Mouse (Mus musculus) stomach, embryonic 14.5 days (tissue): Measurements from ENCODE around the gene Scfd2. TPM values are rescaled to one million over a fixed set of nuclear protein-coding genes. Genes with fewer than 3 reads are reported as not detected.

Source experiments
- ATAC-seq: fragments of 200-750 bp; cut with Nextera tagmentation; 2 replicates; pipeline ENCODE4 v1.8.0; 2017; ENCODE audit warnings: low read depth, moderate TSS enrichment; ENCODE audit not compliant: insufficient number of reproducible peaks, insufficient read depth, low FRiP score
- H3K27ac ChIP-seq: fragments of 300-500 bp; sonication (generic); 2 replicates; pipeline ENCODE4 v1.5.1; 2014; ENCODE audit warnings: mild to moderate bottlenecking, low read length, moderate library complexity, mixed read lengths
- H3K27me3 ChIP-seq: fragments of 300-500 bp; sonication (generic); 2 replicates; pipeline ENCODE4 v1.6.1; 2014; ENCODE audit warnings: low read length, control low read depth, mixed read lengths; ENCODE audit not compliant: control insufficient read depth, insufficient read depth
- H3K36me3 ChIP-seq: fragments of 300-500 bp; sonication (generic); 2 replicates; pipeline ENCODE4 v1.6.1; 2014; ENCODE audit warnings: mild to moderate bottlenecking, control low read depth, low read length, moderate library complexity, mixed read lengths; ENCODE audit not compliant: control insufficient read depth, insufficient read depth
- H3K4me1 ChIP-seq: fragments of 300-500 bp; sonication (generic); 2 replicates; pipeline ENCODE4 v1.6.1; 2014; ENCODE audit warnings: low read length, control low read depth, mixed read lengths; ENCODE audit not compliant: control insufficient read depth, insufficient read depth
- H3K4me2 ChIP-seq: fragments of 300-500 bp; sonication (generic); replicated peaks from 2 replicates; pipeline ENCODE4 v1.6.1; 2014; ENCODE audit warnings: low read depth, low read length, control low read depth
- H3K4me3 ChIP-seq: fragments of 300-500 bp; sonication (generic); 2 replicates; pipeline ENCODE4 v1.5.1; 2014; ENCODE audit warnings: low read depth, low read length, control low read depth
- H3K9ac ChIP-seq: fragments of 300-500 bp; sonication (generic); replicated peaks from 2 replicates; pipeline ENCODE4 v1.6.1; 2014; ENCODE audit warnings: low read depth, mild to moderate bottlenecking, control low read depth, low read length, moderate library complexity, mixed read lengths
- H3K9me3 ChIP-seq: fragments of 300-500 bp; sonication (generic); 2 replicates; pipeline ENCODE4 v1.6.1; 2016; ENCODE audit warnings: low read depth, low read length, control low read depth; ENCODE audit not compliant: control insufficient read depth
- WGBS: fragments of 180-500 bp; shearing (Covaris S2); extraction: QIAGEN DNeasy Blood & Tissue Kit; methylation state at CpG from one replicate; pipeline ENCODE4 v1.1.7; 2014; 5-methylcytosine and 5-hydroxymethylcytosine counted together
- polyA plus RNA-seq: library from polyadenylated mRNA; unstranded; fragments of >200 nt; fragmentation: Nextera tagmentation; extraction: Ambion mirVana; gene quantifications from 2 replicates; pipeline ENCODE4 v1.2.1, GENCODE M21; 2014

Scfd2 gene
- polyA plus RNA-seq, 1 experiment from 2014 or later, result 15.0 TPM

- peak within 1 kb of the TSS; percentile 66 for H3K4me3 ChIP-seq
- H3K27me3 ChIP-seq, result no peaks in the 10 kb centered on the region
- H3K36me3 ChIP-seq, result peaks cover 25% of the 10 kb centered on the region
- H3K27ac ChIP-seq, result peak within 1 kb of the TSS; percentile 6; the same call in 1 of the 2 replicates
- H3K4me1 ChIP-seq, result peaks cover 34% of the 10 kb centered on the region
- H3K4me2 ChIP-seq, result peak within 1 kb of the TSS; percentile 93
- H3K9ac ChIP-seq, result peak within 1 kb of the TSS; percentile 83
- WGBS, result under 1% methylated on average over 69 of the region's 82 CpGs
- no peaks in the 10 kb centered on the region for H3K9me3 ChIP-seq
- ATAC-seq, result peak; percentile 94
Measured at GRCm38 (mm10) chr5:74194841-74195613, 336.5 kb downstream of the Scfd2 start, which contains the start of gene Rasl11b. Gene Rasl11b, plus strand, starts transcription at chr5:74195286.

- H3K27ac ChIP-seq, result no peak overlapping the region
- WGBS, result 28% methylated on average over 16 of the region's 16 CpGs
- ATAC-seq, result no peak
Measured at GRCm38 (mm10) chr5:74194027-74194840, 337.3 kb downstream of the Scfd2 start.

GRCm38 (mm10) chr5:74193626-74194025, 337.9 kb downstream of the Scfd2 start:
- Histone ChIP-seq H3K36me3 (peaks cover 12% of the 10 kb centered on the region), H3K27me3 (no peaks in the 10 kb centered on the region), H3K27ac (no peak overlapping the region), H3K4me3 (no peak overlapping the region), H3K4me1 (peaks cover 31% of the 10 kb centered on the region), H3K9me3 (no peaks in the 10 kb centered on the region), H3K4me2 (no peak overlapping the region), H3K9ac (no peak overlapping the region)
- 46% methylated on average over 7 of the region's 7 CpGs for WGBS
- ATAC-seq, result no peak

More at GRCm38 (mm10) chr5:74194027-74194840, 337.3 kb downstream of the Scfd2 start:
- H3K4me2 ChIP-seq, result peak overlapping the region; percentile 93
- H3K4me1 ChIP-seq, result peaks cover 34% of the 10 kb centered on the region
- H3K4me3 ChIP-seq, result peak overlapping the region; percentile 66
- no peaks in the 10 kb centered on the region for H3K27me3 ChIP-seq
- peak overlapping the region; percentile 83 for H3K9ac ChIP-seq
- H3K9me3 ChIP-seq, result no peaks in the 10 kb centered on the region
- peaks cover 18% of the 10 kb centered on the region for H3K36me3 ChIP-seq

- Histone ChIP-seq H3K9ac (no peak overlapping the region), H3K4me1 (peaks cover 25% of the 10 kb centered on the region), H3K27me3 (no peaks in the 10 kb centered on the region), H3K4me3 (no peak overlapping the region), H3K36me3 (peaks cover 6% of the 10 kb centered on the region; the same call in 1 of the 2 replicates), H3K9me3 (no peaks in the 10 kb centered on the region), H3K27ac (no peak overlapping the region), H3K4me2 (no peak overlapping the region)
- no peak for ATAC-seq
- WGBS, result 67% methylated on average over 2 of the region's 2 CpGs
Measured at GRCm38 (mm10) chr5:74193008-74193407, 338.6 kb downstream of the Scfd2 start.

GRCm38 (mm10) chr5:74190911-74191310, 340.6 kb downstream of the Scfd2 start:
- peaks cover 10% of the 10 kb centered on the region for H3K4me1 ChIP-seq
- 88% methylated on average over 5 of the region's 5 CpGs for WGBS

GRCm38 (mm10) chr5:74190161-74190491, 341.4 kb downstream of the Scfd2 start:
- Histone ChIP-seq H3K4me1 (peaks cover 10% of the 10 kb centered on the region), H3K27ac (no peak overlapping the region)
- WGBS, result 60% methylated on average over 9 of the region's 9 CpGs

More at GRCm38 (mm10) chr5:74190911-74191310, 340.6 kb downstream of the Scfd2 start:
- no peak overlapping the region for H3K4me2 ChIP-seq
- ATAC-seq, result no peak
- H3K27ac ChIP-seq, result no peak overlapping the region
- H3K27me3 ChIP-seq, result no peaks in the 10 kb centered on the region
- H3K9ac ChIP-seq, result no peak overlapping the region
- no peaks in the 10 kb centered on the region for H3K36me3 ChIP-seq
- H3K9me3 ChIP-seq, result no peaks in the 10 kb centered on the region
- H3K4me3 ChIP-seq, result no peak overlapping the region

GRCm38 (mm10) chr5:74189484-74190160, 341.9 kb downstream of the Scfd2 start:
- H3K4me2 ChIP-seq, result no peak overlapping the region
- WGBS, result 61% methylated on average over 9 of the region's 9 CpGs

More at GRCm38 (mm10) chr5:74190161-74190491, 341.4 kb downstream of the Scfd2 start:
- ATAC-seq, result no peak
- Histone ChIP-seq H3K36me3 (no peaks in the 10 kb centered on the region), H3K4me3 (no peak overlapping the region), H3K9me3 (no peaks in the 10 kb centered on the region), H3K4me2 (no peak overlapping the region), H3K9ac (no peak overlapping the region), H3K27me3 (no peaks in the 10 kb centered on the region)

GRCm38 (mm10) chr5:74188886-74189285, 342.7 kb downstream of the Scfd2 start:
- Histone ChIP-seq H3K36me3 (no peaks in the 10 kb centered on the region), H3K4me2 (no peak overlapping the region), H3K4me1 (peaks cover 2% of the 10 kb centered on the region; the same call in 1 of the 2 replicates), H3K9me3 (no peaks in the 10 kb centered on the region), H3K9ac (no peak overlapping the region), H3K4me3 (no peak overlapping the region), H3K27me3 (no peaks in the 10 kb centered on the region), H3K27ac (no peak overlapping the region)
- no peak for ATAC-seq
- WGBS, result 68% methylated on average over 8 of the region's 8 CpGs

More at GRCm38 (mm10) chr5:74189484-74190160, 341.9 kb downstream of the Scfd2 start:
- no peaks in the 10 kb centered on the region for H3K36me3 ChIP-seq
- peaks cover 9% of the 10 kb centered on the region for H3K4me1 ChIP-seq
- ATAC-seq, result no peak
- no peak overlapping the region for H3K27ac ChIP-seq
- no peak overlapping the region for H3K9ac ChIP-seq
- no peaks in the 10 kb centered on the region for H3K9me3 ChIP-seq
- H3K27me3 ChIP-seq, result no peaks in the 10 kb centered on the region
- no peak overlapping the region for H3K4me3 ChIP-seq
